Mouse (Mus musculus) kidney, adult 2 months (tissue): ENCODE results near the gene Prpf3.

Experiments
- CTCF ChIP-seq: fragments of 200-500 bp; conservative IDR thresholded peaks from 2 replicates; pipeline ENCODE4 v1.5.1; 2011; ENCODE audit warnings: low read depth, mild to moderate bottlenecking, control low read depth, low read length, moderate library complexity, mixed read lengths; ENCODE audit not compliant: insufficient read depth, insufficient read length
- POLR2A ChIP-seq: fragments of 200-500 bp; IDR thresholded peaks from one replicate; pipeline ENCODE4 v1.6.1; 2011; ENCODE audit warnings: low read depth, low read length, control low read depth

DNA sequence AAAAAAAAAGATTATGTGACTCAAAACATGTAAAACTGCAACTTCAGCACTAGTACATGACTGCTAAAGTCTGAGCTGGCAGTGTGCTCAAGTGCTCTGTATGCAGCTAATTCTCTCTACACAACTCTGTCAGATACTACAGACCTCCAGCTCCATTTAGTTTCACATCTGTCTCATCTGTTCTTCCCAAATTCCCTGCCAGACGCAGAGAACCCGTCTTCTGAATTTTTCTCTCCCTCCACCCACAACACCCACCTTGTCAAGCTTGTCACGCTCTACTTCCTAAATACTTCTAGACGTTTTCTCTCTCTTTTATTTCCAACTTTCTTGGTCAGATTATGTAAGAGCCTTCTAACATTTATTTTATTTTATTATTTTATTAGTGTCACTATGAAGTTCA is 56.9 kb downstream of the Prpf3 start:
- TF ChIP-seq CTCF (no peak), POLR2A (no peak)
